Mouse (Mus musculus) adrenal gland, adult 8-10 months (tissue): Measurements from ENCODE around the gene Gm17387. TPM values are rescaled to one million over a fixed set of nuclear protein-coding genes. Genes with fewer than 3 reads are reported as not detected.
"Not testable (repeated sequence)": the region's sequence is repeated elsewhere in the genome, so short reads cannot be mapped to it uniquely, and the experiment has no call there.

Source experiments
- DNase-seq: peaks from one replicate; pipeline ENCODE4 v3.0.0; 2022
- total RNA-seq, 4 experiments: library from RNA; stranded (reverse); gene quantifications; 2 replicates each; pipeline ENCODE4 v1.2.4; 2022

Gm17387 gene
- total RNA-seq, 4 experiments from 2014 or later = not detected

DNA sequence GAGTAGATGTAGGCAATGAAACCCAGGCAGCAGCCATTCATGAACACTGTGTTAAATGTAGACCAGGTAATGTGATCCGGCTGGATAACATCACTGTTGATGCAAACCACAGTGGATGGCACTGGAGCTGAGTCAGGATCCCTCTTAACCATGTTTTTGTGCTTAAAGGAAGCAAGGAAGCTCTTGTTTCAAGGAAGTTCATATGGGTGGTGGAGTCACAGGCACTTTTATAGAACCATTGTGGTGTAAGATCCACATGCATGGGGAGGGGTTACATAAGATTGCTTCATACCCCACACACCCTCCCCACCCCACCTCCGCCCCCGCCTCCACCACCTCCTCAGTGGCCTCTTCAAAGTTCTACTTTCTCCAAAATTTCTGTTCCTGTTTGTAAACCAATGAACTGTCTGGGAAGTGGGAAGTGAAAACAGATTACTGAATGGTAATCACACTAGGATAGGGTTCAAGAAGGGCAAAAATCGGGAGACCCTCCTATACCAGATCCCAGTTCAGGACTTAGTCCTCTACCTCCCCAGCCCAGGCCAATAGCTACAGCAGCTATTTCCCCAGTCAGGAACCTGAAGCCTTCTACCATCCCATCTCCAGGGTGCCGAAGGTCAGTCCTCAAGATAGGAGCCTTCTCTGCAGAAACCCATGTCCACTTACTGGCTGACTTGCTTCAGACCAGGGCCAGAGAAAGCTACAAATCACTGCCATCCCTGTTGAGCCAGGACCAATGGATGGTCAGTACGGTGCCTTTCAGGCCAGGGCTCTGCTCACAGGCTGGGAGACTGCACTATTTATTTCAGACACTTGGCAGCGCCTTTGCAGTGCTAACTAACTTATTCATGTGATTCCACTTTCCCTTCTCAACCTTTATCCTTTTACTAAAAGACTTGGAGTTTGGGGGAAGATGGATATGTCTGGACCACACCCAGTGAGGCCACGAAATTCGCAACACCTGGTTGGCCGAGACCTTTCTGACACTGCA, 11.9 kb upstream of the Gm17387 start:
- DNase-seq = no peak

GRCm38 (mm10) chr7:141017824-141018223, 11.1 kb upstream of the Gm17387 start, which contains the start of gene Ifitm6:
Ifitm6 (minus strand) TSS chr7:141017924.
- DNase-seq = not testable (repeated sequence)

DNA sequence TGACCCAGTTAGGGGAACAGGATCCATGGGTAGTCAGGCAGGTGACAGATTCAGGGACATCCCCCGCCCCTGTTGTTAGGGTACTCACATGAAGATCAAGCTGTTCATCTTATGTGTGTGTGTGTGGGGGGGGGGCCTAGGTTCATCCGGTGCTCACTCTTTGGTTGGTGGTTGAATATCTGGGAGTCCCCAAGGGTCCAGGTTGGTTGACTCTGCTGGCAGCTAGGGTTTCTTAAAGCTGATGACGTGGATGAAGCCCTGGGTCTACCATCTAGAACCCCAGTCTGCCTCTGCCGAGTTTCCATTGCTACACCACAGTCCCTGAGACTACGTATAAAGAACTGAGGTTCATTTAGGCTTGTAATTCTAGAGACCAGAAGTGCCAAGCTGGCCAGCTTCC, 9.9 kb upstream of the Gm17387 start:
- no peak for DNase-seq

DNA sequence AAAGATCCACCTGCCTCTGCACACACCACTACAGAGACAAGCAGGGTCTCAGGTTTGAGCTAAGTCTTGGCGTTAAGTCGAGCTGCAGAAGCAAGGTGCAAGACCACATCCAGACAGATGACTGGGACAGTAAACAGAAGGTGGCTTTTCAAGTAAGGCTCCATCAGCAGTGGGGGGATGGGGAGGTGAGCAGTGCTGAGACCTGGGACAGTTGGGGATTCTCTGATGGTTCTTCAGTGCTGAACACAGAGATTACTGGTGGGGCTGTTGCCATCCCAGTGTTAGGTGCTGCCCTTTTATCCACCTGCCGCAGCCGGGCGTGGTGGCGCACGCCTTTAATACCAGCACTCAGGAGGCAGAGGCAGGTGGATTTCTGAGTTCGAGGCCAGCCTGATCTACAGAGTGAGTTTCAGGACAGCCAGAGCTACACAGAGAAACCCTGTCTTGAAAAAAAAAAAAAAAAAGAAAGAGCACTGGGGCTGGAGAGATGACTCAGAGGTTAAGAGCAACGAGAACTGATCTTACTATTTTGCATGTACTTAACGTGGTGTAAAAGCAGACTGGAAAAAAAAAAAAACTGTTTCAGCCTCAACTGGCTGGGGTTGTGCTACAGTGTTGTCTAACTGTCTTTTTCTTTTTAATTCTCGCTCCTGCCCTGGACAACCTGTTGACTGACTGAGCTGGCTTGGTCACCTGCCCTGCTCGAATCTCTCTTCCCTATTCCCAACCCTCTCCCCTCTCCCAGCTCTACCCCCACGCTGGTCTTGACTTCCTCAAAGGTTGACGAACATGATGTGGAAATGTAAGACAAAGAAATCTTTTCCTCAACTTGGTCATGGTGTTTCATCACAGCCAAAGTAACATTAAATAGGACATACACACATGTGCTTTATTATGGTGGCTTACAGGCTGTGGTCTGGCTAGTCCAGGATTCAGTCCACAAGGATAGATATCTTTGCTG, 7.2 kb upstream of the Gm17387 start:
- DNase-seq = no peak

DNA sequence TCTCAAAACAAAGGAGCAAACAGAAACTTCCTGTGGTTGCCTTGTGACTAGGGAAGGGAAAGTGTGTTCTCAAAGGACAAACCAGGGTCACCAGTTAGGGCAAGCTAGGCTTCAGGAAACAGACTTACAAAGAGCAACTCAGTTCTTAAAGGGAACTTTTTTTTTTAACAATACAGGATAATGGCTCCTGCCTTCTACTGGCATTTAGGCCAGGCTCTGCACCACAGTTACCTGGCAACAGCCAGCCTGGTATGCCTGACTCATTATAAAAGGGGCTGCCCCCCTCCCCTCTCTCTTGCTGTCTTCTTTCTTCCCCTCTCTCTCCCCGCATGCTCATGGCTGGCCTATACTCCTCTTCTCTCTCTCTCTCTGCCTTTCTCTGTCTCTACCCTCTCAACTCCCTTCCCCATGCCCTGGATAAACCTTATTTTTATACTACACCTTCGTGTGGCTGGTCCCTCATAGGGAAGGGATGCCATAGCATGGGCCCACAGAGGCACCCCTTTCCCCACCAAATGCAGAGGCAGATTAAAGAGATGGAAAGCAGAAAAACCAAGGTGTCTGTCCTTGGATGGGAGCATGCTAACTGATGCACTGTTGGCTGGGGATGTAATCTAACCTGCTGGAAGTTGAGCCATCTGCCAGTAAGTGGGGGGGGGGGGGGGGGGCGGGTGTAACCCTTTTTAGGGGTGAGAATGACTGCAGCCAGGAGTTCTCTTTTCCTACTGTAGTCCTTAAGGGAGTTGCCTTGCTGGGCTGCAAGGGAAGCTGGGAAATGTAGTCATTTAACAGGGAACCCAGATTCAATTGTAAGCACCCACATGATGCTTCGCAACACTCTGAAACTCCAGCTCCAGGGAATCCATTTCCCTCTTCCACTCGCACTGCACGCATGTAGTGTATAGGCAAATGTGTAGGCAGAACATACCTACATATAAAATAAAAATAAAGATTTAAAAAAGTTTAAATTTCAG, 3.8 kb upstream of the Gm17387 start:
- no peak for DNase-seq

DNA sequence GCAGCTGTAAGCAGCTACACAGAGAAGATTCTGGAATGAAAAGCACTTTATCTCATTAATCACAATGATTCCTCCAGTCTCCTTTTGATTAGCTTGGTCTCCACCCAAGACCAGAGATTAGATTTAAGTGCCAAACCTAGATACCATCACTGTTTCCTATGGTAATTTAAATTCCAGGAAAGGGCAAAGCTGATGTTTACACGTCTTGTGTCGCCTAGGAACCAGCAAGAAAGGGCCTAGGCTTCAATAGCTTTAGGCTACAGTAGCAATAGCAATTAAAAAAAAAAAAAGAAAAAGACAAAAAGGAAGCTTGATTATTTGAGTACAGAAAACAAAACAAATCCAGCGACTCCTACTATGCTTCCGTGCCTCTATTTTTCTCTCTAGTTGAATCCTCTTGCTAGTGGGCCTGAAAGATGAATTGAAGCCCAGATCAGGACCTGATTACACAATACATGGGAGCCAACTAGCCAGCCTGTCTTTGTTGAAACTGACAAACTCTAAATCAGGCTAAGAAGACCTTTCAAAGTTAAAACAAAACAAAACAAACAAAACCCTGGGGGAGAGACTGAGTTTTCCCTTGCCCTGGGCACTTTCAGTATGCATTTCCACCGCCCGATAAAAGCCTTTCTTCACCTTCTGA, 2.7 kb upstream of the Gm17387 start:
- DNase-seq = no peak

GRCm38 (mm10) chr7:141026740-141027098, 2.2 kb upstream of the Gm17387 start:
- DNase-seq = no peak

- DNase-seq = no peak
These were observed 1.5 kb downstream of the Gm17387 start for GRCm38 (mm10) chr7:141030390-141030789.

DNA sequence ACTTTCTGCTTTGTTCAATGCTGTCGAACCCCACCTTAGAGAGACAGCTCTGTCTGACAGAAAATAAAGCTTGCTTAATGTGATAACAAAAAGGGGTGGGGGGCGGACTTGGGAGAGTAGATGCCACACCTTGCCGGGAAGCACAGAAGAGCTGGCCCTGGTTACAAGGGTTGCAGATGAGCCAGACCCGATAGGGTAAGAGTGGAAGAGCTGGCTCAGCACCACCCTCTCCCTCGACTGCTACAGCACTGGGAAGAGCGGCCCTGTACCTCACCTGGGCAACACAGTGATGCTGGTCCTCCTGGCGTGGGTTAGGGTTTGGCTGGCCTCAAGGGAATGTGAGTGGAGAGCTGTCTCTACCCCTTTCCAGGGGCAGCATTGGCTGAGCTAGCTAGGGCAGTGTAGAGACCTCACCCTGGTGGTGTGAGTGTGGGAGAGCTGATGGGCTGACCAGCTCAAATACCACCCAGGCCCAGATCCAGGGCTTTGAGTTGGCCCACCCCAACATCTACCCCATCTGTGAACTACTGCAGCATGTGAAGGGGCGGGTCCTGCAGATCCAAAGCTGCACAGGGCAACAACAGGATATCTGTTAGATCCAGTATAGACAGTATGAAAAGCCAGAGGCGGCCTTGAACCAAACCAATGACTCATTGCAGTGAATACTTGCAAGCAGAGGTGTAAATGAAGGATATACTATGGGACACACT, 3.7 kb downstream of the Gm17387 start:
- no peak for DNase-seq

DNA sequence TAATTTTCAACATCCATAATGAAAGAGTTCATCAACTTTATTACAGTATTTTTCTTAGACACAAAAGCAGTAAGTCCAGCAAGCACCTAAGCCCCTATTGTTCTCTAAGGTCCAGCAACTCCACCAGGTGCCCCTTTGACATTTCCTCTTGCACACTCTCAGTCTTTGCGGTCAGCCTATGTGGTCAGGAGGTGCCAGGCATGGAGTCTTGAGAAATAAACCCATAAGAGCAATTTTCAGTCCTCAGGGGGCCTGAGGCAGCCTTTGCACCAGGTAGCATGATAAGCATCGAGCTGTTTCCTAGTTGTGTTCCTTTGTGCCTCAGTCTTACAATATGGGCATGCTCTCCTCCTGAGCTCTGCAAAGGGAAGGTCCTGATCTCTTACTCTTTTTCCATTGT, 7.7 kb downstream of the Gm17387 start:
- DNase-seq = not testable (repeated sequence)

DNA sequence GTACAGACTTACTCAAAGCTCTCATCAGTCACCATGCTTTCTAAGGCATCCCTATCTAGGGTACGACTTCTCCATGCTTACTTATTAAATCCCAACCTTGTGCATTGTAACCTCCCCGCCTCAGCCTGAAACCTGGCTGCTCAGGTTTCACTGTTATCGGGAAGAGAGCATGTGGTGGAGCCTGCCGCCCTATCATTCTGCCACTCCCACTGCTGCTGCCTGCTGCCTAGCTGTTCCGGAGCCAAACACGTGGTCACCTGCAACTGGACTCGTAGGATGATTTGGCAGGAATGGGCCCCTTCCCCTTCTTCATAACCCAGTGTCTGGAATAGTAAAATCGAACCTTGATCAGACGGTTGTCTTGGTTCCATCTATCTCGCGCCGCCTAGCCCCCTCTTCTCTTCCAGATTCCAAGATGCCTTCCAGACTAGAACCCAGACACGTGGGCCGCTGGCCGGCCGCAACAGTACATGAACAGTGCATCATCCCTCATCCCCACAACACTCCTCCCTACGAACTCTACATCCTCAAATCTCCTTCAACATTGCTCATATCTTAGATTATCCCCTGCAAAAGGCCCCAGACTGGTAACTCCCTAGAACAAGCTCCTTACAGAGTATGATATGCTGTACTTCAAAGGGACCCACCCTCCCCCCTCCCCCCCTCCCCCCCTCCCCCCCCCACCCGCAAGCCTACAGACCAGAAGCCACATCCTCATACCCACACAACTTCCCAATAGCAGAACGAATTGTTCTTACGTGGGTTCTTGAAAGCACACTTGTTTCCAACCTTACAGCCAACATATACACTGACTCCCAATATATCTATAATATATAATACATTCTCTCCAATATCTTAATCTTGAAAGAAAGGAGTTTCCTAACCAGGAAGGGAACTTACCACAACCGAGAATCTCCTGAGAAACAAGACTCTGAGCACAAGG, 9.4 kb downstream of the Gm17387 start:
- DNase-seq = no peak

- no peak for DNase-seq
These were observed 10.6 kb downstream of the Gm17387 start for GRCm38 (mm10) chr7:141039386-141040107.

DNA sequence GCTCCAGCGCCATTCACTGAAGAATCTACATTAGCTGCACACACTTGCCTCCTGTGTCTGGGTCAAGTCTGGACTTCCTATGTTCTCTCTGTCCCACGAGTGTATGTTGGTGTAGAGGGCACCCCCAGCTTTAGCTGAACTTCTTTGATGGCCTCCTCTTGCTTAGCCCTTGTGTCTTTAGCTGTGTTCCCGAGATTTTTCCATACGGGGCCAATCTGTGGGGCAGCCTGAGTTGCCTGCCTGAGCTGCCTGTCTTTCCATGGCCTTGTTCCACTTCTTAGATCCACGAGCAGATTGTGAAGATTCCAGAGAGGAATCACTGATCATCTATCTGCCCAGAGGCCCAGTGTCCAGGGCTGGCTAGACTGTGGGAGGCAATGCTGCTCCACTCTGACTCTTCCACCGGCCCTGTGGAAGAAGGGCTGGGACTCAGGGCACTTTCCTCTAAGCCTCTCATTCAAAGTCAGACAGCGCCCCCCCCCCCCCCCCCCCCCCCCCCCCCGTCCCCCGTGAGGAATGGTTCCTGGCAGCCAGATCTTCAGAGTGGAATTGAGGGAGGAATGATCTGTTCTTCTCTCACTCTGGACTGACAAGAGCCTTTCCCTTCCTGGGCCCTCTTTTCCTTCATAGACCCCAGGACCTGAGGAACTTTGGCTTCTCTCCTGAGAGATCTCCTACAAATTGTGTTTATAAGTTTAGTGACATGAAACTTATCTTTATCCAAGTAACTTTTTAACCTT, 12.1 kb downstream of the Gm17387 start:
- DNase-seq = no peak

GRCm38 (mm10) chr7:141041661-141042060, 12.7 kb downstream of the Gm17387 start:
- DNase-seq = peak; percentile 40

DNA sequence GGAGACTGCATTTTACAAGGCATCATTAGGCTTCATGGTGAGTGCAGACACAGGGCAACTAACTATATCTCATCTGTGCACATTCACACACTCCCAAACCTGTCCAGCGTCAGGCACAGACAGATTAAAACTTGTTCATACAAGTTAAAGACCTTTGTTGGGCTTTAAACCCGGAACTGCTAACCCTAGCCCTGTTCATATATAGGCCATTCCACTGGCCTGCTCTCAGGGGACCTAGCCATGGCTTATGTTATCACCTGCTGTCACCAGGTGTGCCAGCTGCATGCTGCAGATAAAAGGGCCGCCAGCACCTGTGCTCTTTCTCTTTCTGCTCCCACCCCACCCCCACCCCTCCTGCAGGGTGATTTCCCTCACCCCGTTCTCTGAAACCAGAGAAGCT, 13.6 kb downstream of the Gm17387 start:
- no peak for DNase-seq

DNA sequence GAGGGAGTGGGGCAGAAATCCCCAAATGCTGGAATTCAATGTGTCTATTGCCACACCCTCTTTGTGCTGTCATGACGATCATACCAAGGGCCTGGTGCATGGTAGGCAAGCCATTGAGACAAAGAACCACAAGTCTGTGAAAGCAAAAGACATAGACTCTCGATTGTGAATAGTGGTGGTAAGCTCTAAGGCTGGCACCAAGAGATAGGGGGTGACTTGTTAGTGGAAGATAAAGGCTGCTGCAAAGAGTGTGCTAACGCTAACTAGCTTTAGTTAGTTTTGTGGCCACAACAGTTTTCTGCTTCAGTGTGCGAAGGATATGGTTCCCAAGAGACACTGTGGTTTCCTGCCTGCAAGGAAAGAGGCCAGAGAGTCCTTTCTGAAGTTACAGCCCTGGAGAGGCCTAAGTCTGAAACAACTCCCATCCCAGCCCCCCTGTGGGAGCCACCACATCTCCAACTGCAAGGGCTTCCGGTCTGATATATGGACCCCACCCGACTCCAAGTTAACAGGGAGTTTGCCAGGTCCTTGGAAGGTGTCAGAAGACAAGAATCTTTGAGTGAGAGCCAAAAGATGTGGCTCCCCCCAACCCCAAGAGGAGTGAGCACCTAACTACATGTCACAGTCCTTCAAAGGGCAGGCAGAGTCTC, 18.1 kb downstream of the Gm17387 start:
- DNase-seq = no peak

DNA sequence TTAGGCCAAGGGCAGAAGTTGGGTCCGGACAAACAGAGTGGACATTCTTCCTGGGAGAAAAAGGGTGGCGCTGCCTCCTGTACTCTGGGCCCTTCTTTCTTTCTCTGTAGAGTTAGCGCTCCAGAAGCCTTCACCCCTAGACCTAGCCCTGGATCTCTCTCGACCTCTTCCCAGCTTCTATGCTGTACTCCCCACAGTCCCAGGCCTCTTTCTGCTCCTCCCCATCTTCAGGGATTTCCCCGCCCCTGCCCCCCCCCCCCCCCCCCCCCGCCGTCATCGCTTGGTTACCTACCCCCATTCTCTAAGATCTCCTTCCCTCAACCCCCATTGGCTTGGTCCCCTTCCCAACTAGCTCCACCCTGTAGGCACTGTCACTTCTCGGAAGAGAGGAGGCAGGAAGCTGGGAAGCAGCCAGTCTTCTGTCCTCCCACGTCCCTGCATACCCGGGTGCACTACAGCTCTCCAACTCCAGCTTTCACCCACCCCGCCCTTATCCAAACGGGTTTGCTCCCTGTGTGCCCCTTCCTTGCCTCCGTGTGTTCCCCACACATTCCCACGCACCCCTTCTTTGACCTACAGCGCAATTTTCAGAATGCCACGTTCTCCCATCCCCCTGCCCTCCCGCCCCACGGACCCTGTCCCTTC, 18.8 kb downstream of the Gm17387 start:
- peak; percentile 72 for DNase-seq
